Mouse (Mus musculus) midbrain, embryonic 13.5 days (tissue): Measurements from ENCODE around the gene Tbx1. TPM values are rescaled to one million over a fixed set of nuclear protein-coding genes. Genes with fewer than 3 reads are reported as not detected.
A peak's percentile ranks its signal among the peaks of the same experiment; 100 is the strongest.

Source experiments
- ATAC-seq: fragments of 200-750 bp; cut with Nextera tagmentation; 2 replicates; pipeline ENCODE4 v1.8.0; 2017; ENCODE audit warnings: mild to moderate bottlenecking, moderate TSS enrichment, moderate library complexity
- H3K27ac ChIP-seq: fragments of 300-500 bp; sonication (generic); 2 replicates; pipeline ENCODE4 v1.5.1; 2015; ENCODE audit warnings: inconsistent platforms, mild to moderate bottlenecking, moderate library complexity
- H3K27me3 ChIP-seq: fragments of 300-500 bp; sonication (generic); 2 replicates; pipeline ENCODE4 v1.6.1; 2015; ENCODE audit warnings: mild to moderate bottlenecking, inconsistent platforms
- H3K36me3 ChIP-seq: fragments of 300-500 bp; sonication (generic); 2 replicates; pipeline ENCODE4 v1.6.1; 2015; ENCODE audit warnings: mild to moderate bottlenecking, inconsistent platforms
- H3K4me1 ChIP-seq: fragments of 300-500 bp; sonication (generic); replicated peaks from 2 replicates; pipeline ENCODE4 v1.6.1; 2015; ENCODE audit warnings: inconsistent platforms
- H3K4me2 ChIP-seq: fragments of 300-500 bp; sonication (generic); replicated peaks from 2 replicates; pipeline ENCODE4 v1.6.1; 2015; ENCODE audit warnings: moderate library complexity, mild to moderate bottlenecking, inconsistent platforms
- H3K4me3 ChIP-seq: fragments of 300-500 bp; sonication (generic); replicated peaks from 2 replicates; pipeline ENCODE4 v1.5.1; 2015; ENCODE audit warnings: mild to moderate bottlenecking, inconsistent platforms
- H3K9ac ChIP-seq: fragments of 300-500 bp; sonication (generic); replicated peaks from 2 replicates; pipeline ENCODE4 v1.6.1; 2015; ENCODE audit warnings: mild to moderate bottlenecking, inconsistent platforms
- H3K9me3 ChIP-seq: fragments of 300-500 bp; sonication (generic); 2 replicates; pipeline ENCODE4 v1.6.1; 2016; ENCODE audit warnings: mild to moderate bottlenecking, inconsistent platforms
- WGBS: fragments of 180-500 bp; shearing (Covaris S2); methylation state at CpG from one replicate; pipeline ENCODE4 v1.1.7; 2015; 5-methylcytosine and 5-hydroxymethylcytosine counted together
- polyA plus RNA-seq: library from polyadenylated mRNA; unstranded; fragments of >200 nt; fragmentation: Nextera tagmentation; extraction: Ambion mirVana; gene quantifications from 2 replicates; pipeline ENCODE4 v1.2.1, GENCODE M21; 2015

Gene Tbx1
- polyA plus RNA-seq, 1 experiment from 2014 or later: 0.71 TPM

- Histone ChIP-seq H3K36me3 (no peaks in the 10 kb centered on the region), H3K9ac (no peak overlapping the region), H3K27ac (no peak overlapping the region), H3K4me2 (0 out of 2 replicates have a peak overlapping the region, but pooled peaks have one; percentile 9), H3K4me1 (peaks cover 47% of the 10 kb centered on the region), H3K27me3 (peaks cover 100% of the 10 kb centered on the region), H3K9me3 (no peaks in the 10 kb centered on the region), H3K4me3 (peak overlapping the region; percentile 8; the same call in 1 of the 2 replicates)
- 3% methylated on average over 10 of the region's 10 CpGs for WGBS
- no peak for ATAC-seq
Observed at GRCm38 (mm10) chr16:18584901-18585510, 5.5 kb downstream of the Tbx1 start.

- H3K27me3 ChIP-seq: peaks cover 98% of the 10 kb centered on the region
- no peaks in the 10 kb centered on the region for H3K9me3 ChIP-seq
- no peak overlapping the region for H3K4me3 ChIP-seq
- H3K27ac ChIP-seq: no peak overlapping the region
- ATAC-seq: no peak
- WGBS: 8% methylated on average over 10 of the region's 10 CpGs
- H3K36me3 ChIP-seq: no peaks in the 10 kb centered on the region
- no peak overlapping the region for H3K9ac ChIP-seq
- H3K4me1 ChIP-seq: peaks cover 47% of the 10 kb centered on the region
- H3K4me2 ChIP-seq: no peak overlapping the region
Observed at GRCm38 (mm10) chr16:18583673-18584357, 6.7 kb downstream of the Tbx1 start.

- ATAC-seq: no peak
- Histone ChIP-seq H3K4me1 (peaks cover 40% of the 10 kb centered on the region), H3K4me2 (no peak overlapping the region), H3K9me3 (no peaks in the 10 kb centered on the region), H3K4me3 (no peak overlapping the region), H3K36me3 (no peaks in the 10 kb centered on the region), H3K27ac (no peak overlapping the region), H3K27me3 (peaks cover 97% of the 10 kb centered on the region), H3K9ac (no peak overlapping the region)
- WGBS: 5% methylated on average over 10 of the region's 10 CpGs
Observed at GRCm38 (mm10) chr16:18583169-18583568, 7.3 kb downstream of the Tbx1 start.

- Histone ChIP-seq H3K4me3 (peak overlapping the region; percentile 36), H3K4me1 (peaks cover 35% of the 10 kb centered on the region), H3K27ac (no peak overlapping the region), H3K27me3 (peaks cover 97% of the 10 kb centered on the region), H3K9me3 (no peaks in the 10 kb centered on the region), H3K36me3 (no peaks in the 10 kb centered on the region), H3K4me2 (peak overlapping the region; percentile 54), H3K9ac (peak overlapping the region; percentile 25)
- ATAC-seq: no peak
- under 1% methylated on average over 60 of the region's 67 CpGs for WGBS
Observed at GRCm38 (mm10) chr16:18582426-18583148, 7.9 kb downstream of the Tbx1 start.

- H3K4me1 ChIP-seq: peaks cover 31% of the 10 kb centered on the region
- H3K9ac ChIP-seq: peak overlapping the region; percentile 25
- no peaks in the 10 kb centered on the region for H3K36me3 ChIP-seq
- no peaks in the 10 kb centered on the region for H3K9me3 ChIP-seq
- no peak for ATAC-seq
- 1% methylated on average over 60 of the region's 66 CpGs for WGBS
- H3K27ac ChIP-seq: no peak overlapping the region
- H3K4me2 ChIP-seq: peak overlapping the region; percentile 54
- H3K4me3 ChIP-seq: peak overlapping the region; percentile 36
- H3K27me3 ChIP-seq: peaks cover 95% of the 10 kb centered on the region
Observed at GRCm38 (mm10) chr16:18581623-18582205, 8.8 kb downstream of the Tbx1 start.

- 3% methylated on average over 21 of the region's 21 CpGs for WGBS
- H3K4me2 ChIP-seq: peak overlapping the region; percentile 54
- no peaks in the 10 kb centered on the region for H3K9me3 ChIP-seq
- H3K4me1 ChIP-seq: peaks cover 26% of the 10 kb centered on the region
- H3K36me3 ChIP-seq: no peaks in the 10 kb centered on the region
- H3K9ac ChIP-seq: peak overlapping the region; percentile 25; the same call in 1 of the 2 replicates
- H3K27ac ChIP-seq: no peak overlapping the region
- H3K27me3 ChIP-seq: peaks cover 91% of the 10 kb centered on the region
- peak overlapping the region; percentile 36 for H3K4me3 ChIP-seq
- ATAC-seq: no peak
Observed at GRCm38 (mm10) chr16:18581050-18581622, 9.3 kb downstream of the Tbx1 start.

- ATAC-seq: no peak
- 21% methylated on average over 2 of the region's 2 CpGs for WGBS
- peaks cover 83% of the 10 kb centered on the region for H3K27me3 ChIP-seq
- peaks cover 19% of the 10 kb centered on the region for H3K4me1 ChIP-seq
- H3K4me2 ChIP-seq: no peak overlapping the region
- no peaks in the 10 kb centered on the region for H3K9me3 ChIP-seq
- H3K27ac ChIP-seq: no peak overlapping the region
- no peak overlapping the region for H3K9ac ChIP-seq
- H3K36me3 ChIP-seq: no peaks in the 10 kb centered on the region
- H3K4me3 ChIP-seq: no peak overlapping the region
Observed at GRCm38 (mm10) chr16:18580389-18580788, 10.1 kb downstream of the Tbx1 start.

GRCm38 (mm10) chr16:18577599-18578160 lies 12.8 kb downstream of the Tbx1 start:
- peaks cover 56% of the 10 kb centered on the region for H3K27me3 ChIP-seq
- no peak overlapping the region for H3K27ac ChIP-seq

GRCm38 (mm10) chr16:18577071-18577470 lies 13.4 kb downstream of the Tbx1 start:
- Histone ChIP-seq H3K4me1 (peaks cover 11% of the 10 kb centered on the region), H3K4me3 (no peak overlapping the region), H3K27me3 (peaks cover 50% of the 10 kb centered on the region), H3K27ac (no peak overlapping the region), H3K9ac (no peak overlapping the region), H3K9me3 (no peaks in the 10 kb centered on the region), H3K36me3 (no peaks in the 10 kb centered on the region), H3K4me2 (no peak overlapping the region)
- no peak for ATAC-seq
- WGBS: 28% methylated on average over 3 of the region's 3 CpGs

More at GRCm38 (mm10) chr16:18577599-18578160, 12.8 kb downstream of the Tbx1 start:
- ATAC-seq: 0 out of 2 replicates have a peak, but pooled peaks have one; percentile 12
- Histone ChIP-seq H3K4me1 (peaks cover 17% of the 10 kb centered on the region), H3K9ac (no peak overlapping the region), H3K9me3 (no peaks in the 10 kb centered on the region), H3K4me2 (no peak overlapping the region), H3K4me3 (no peak overlapping the region), H3K36me3 (no peaks in the 10 kb centered on the region)
- WGBS: 5% methylated on average over 5 of the region's 5 CpGs

GRCm38 (mm10) chr16:18574196-18574595 lies 16.3 kb downstream of the Tbx1 start:
- H3K36me3 ChIP-seq: no peaks in the 10 kb centered on the region
- H3K27me3 ChIP-seq: peaks cover 21% of the 10 kb centered on the region
- H3K4me1 ChIP-seq: no peaks in the 10 kb centered on the region
- 77% methylated on average over 8 of the region's 8 CpGs for WGBS
- no peak overlapping the region for H3K9ac ChIP-seq
- no peak overlapping the region for H3K27ac ChIP-seq
- H3K9me3 ChIP-seq: no peaks in the 10 kb centered on the region
- no peak overlapping the region for H3K4me2 ChIP-seq
- no peak for ATAC-seq
- no peak overlapping the region for H3K4me3 ChIP-seq

- Histone ChIP-seq H3K27ac (no peak overlapping the region), H3K9me3 (no peaks in the 10 kb centered on the region), H3K27me3 (no peaks in the 10 kb centered on the region), H3K36me3 (no peaks in the 10 kb centered on the region), H3K4me3 (no peak overlapping the region), H3K4me2 (no peak overlapping the region), H3K9ac (no peak overlapping the region), H3K4me1 (no peaks in the 10 kb centered on the region)
- WGBS: 79% methylated on average over 7 of the region's 7 CpGs
- ATAC-seq: no peak
Observed at GRCm38 (mm10) chr16:18568599-18568998, 21.9 kb downstream of the Tbx1 start.
